In the genomic region with DNA sequence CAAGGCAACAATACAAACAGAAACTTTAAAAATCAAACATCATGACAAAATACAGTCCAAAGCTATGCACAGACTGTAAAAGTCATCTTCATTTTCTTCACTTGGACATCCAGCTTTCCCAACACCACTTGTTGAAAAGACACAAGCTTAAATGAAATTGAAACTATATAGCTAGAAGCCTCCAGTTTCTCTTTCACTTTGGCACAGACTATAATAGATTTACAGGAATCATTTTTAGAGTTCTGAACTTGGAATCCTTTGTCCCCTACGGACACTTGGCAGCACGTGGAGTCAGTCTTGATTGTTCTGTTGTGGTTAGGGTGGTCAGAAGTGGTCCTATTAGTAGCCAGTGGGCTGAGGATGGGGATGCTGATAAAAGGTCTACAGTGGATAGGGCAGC, we compare ENCODE assay signal across 26 mouse cellular contexts.
DNase-seq lines count a peak whose midpoint lies in the region; ATAC-seq and TF ChIP-seq lines count a peak whose summit lies in the region.
"Had no signal": no experiment of that assay in that cellular context is flagged by ENCODE, and none has a peak within 500 bp of the region (broad histone marks: within the 10 kb centered on the region; RNA-seq: fewer than 3 reads in every experiment).

No protein-coding gene starts in this region.

- no peaks in the 10 kb centered on the region for H3K79me2 ChIP-seq in liver, adult 2 months (ENCODE audit: control insufficient read depth, insufficient read depth, low read length)

- ATAC-seq in heart, embryonic 13.5 days (ENCODE audit: extremely low read depth, insufficient number of reproducible peaks, low FRiP score, low TSS enrichment) = no peak
- no peak for ATAC-seq in heart, embryonic 12.5 days (ENCODE audit: insufficient number of reproducible peaks, low FRiP score)
- no peak for ATAC-seq in liver, postnatal 0 days
- ATAC-seq: forebrain, postnatal 0 days had no signal

- H3K4me2 ChIP-seq in heart, embryonic 13.5 days = 0 out of 2 replicates have a peak overlapping the region, but pooled peaks have one; percentile 0
- H3K4me2 ChIP-seq in heart, embryonic 12.5 days = no peak overlapping the region
- no peak overlapping the region for H3K4me2 ChIP-seq in liver, postnatal 0 days (ENCODE audit: low read depth, low read length)
- H3K4me2 ChIP-seq: embryonic facial prominence, embryonic 15.5 days; hindbrain, embryonic 15.5 days; midbrain, embryonic 12.5 days; stomach, embryonic 15.5 days had no signal

- no peak for TF ChIP-seq EP300 in liver, postnatal 0 days (IDR thresholded peaks at IDR 0.05; ENCODE audit: low read depth)

- no peak overlapping the region for H3K9ac ChIP-seq in heart, embryonic 13.5 days
- H3K9ac ChIP-seq in heart, embryonic 12.5 days = no peak overlapping the region
- no peak overlapping the region for H3K9ac ChIP-seq in liver, adult 2 months (ENCODE audit: low read depth, low read length)
- H3K9ac ChIP-seq in liver, postnatal 0 days (replicated peaks) = no peak overlapping the region
- H3K9ac ChIP-seq: embryonic facial prominence, embryonic 15.5 days; forebrain, postnatal 0 days; hindbrain, embryonic 15.5 days; midbrain, embryonic 12.5 days; stomach, embryonic 15.5 days had no signal

- no peaks in the 10 kb centered on the region for H3K27me3 ChIP-seq in heart, embryonic 13.5 days (replicated peaks)
- H3K27me3 ChIP-seq in heart, embryonic 12.5 days (replicated peaks) = no peaks in the 10 kb centered on the region
- no peaks in the 10 kb centered on the region for H3K27me3 ChIP-seq in liver, adult 2 months (ENCODE audit: control insufficient read depth, insufficient read depth, low read length)
- no peaks in the 10 kb centered on the region for H3K27me3 ChIP-seq in liver, postnatal 0 days (ENCODE audit: insufficient read depth, low read length)
- H3K27me3 ChIP-seq: hindbrain, embryonic 15.5 days; midbrain, embryonic 12.5 days; stomach, embryonic 15.5 days had no signal

- no peak for TF ChIP-seq POLR2A in liver, adult 2 months (IDR thresholded peaks at IDR 0.05; ENCODE audit: extremely low read depth, insufficient read depth, low read length)

- TF ChIP-seq CTCF in liver, adult 2 months (IDR thresholded peaks at IDR 0.05; ENCODE audit: low read depth, low read length) = no peak
- no peak for TF ChIP-seq CTCF in liver, postnatal 0 days (IDR thresholded peaks at IDR 0.05; ENCODE audit: low read depth)

- H3K36me3 ChIP-seq in heart, embryonic 13.5 days = no peaks in the 10 kb centered on the region
- no peaks in the 10 kb centered on the region for H3K36me3 ChIP-seq in heart, embryonic 12.5 days
- H3K36me3 ChIP-seq in liver, adult 2 months (ENCODE audit: control insufficient read depth, insufficient read depth, low read length) = no peaks in the 10 kb centered on the region
- no peaks in the 10 kb centered on the region for H3K36me3 ChIP-seq in liver, postnatal 0 days (replicated peaks; ENCODE audit: insufficient read depth, low read length)
- H3K36me3 ChIP-seq: embryonic facial prominence, embryonic 15.5 days; hindbrain, embryonic 15.5 days; midbrain, embryonic 12.5 days; stomach, embryonic 15.5 days had no signal

- H3K27ac ChIP-seq in heart, embryonic 13.5 days (replicated peaks) = no peak overlapping the region
- no peak overlapping the region for H3K27ac ChIP-seq in heart, embryonic 12.5 days (ENCODE audit: poor library complexity, severe bottlenecking)
- no peak overlapping the region for H3K27ac ChIP-seq in liver, adult 2 months (replicated peaks; ENCODE audit: insufficient read depth, low read depth, low read length)
- no peak overlapping the region for H3K27ac ChIP-seq in liver, postnatal 0 days (ENCODE audit: low read depth)
- H3K27ac ChIP-seq: embryonic facial prominence, embryonic 15.5 days; hindbrain, embryonic 15.5 days; left cerebral cortex, adult 2 months; macrophage; midbrain, embryonic 12.5 days; stomach, embryonic 15.5 days had no signal

- WGBS in heart, embryonic 13.5 days = 46% methylated on average over 2 of the region's 2 CpGs
- 67% methylated on average over 2 of the region's 2 CpGs for WGBS in heart, embryonic 12.5 days
- 71% methylated on average over 2 of the region's 2 CpGs for WGBS in liver, adult 2 months
- 61% methylated on average over 2 of the region's 2 CpGs for WGBS in liver, postnatal 0 days (ENCODE audit: insufficient replicate concordance)

- H3K4me1 ChIP-seq in heart, embryonic 13.5 days = peaks cover 24% of the 10 kb centered on the region
- H3K4me1 ChIP-seq in heart, embryonic 12.5 days (replicated peaks) = peaks cover 12% of the 10 kb centered on the region
- H3K4me1 ChIP-seq in liver, adult 2 months (ENCODE audit: control insufficient read depth, insufficient read depth, low read length) = no peaks in the 10 kb centered on the region
- H3K4me1 ChIP-seq in liver, postnatal 0 days (ENCODE audit: insufficient read depth) = no peaks in the 10 kb centered on the region
- H3K4me1 ChIP-seq: embryonic facial prominence, embryonic 15.5 days; hindbrain, embryonic 15.5 days; midbrain, embryonic 12.5 days; stomach, embryonic 15.5 days had no signal

- H3K9me3 ChIP-seq in heart, embryonic 13.5 days = no peaks in the 10 kb centered on the region
- no peaks in the 10 kb centered on the region for H3K9me3 ChIP-seq in heart, embryonic 12.5 days (replicated peaks)
- no peaks in the 10 kb centered on the region for H3K9me3 ChIP-seq in liver, postnatal 0 days (ENCODE audit: low read length)
- H3K9me3 ChIP-seq: embryonic facial prominence, embryonic 15.5 days; hindbrain, embryonic 15.5 days; midbrain, embryonic 12.5 days; stomach, embryonic 15.5 days had no signal

- DNase-seq in liver, adult 2 months (ENCODE audit: extremely low read depth, low read depth, low spot score) = peak; percentile 5
- DNase-seq in liver, postnatal 0 days = no peak
- DNase-seq in Muller cell, postnatal 12 days (ENCODE audit: inconsistent ontology term) = peak; percentile 36
- DNase-seq in naive thymus-derived CD4-positive, alpha-beta T cell, adult 2 months (ENCODE audit: low read depth) = peak; percentile 1
- DNase-seq in spleen, adult 12 weeks (ENCODE audit: low spot score) = no peak
- DNase-seq: adrenal gland, postnatal 14 days; B cell, adult 2 months; cerebellum, postnatal 14 days; embryo, embryonic 11 days; forebrain, postnatal 0 days; gastrocnemius, postnatal 36 days; kidney, adult 18-20 months; kidney, postnatal 14 days; left cerebral cortex, postnatal 4 days; liver; lung, adult 18-20 months; thymus, adult 18-20 months; thymus, postnatal 4 days had no signal

- H3K4me3 ChIP-seq in heart, embryonic 13.5 days = no peak overlapping the region
- no peak overlapping the region for H3K4me3 ChIP-seq in heart, embryonic 12.5 days
- no peak overlapping the region for H3K4me3 ChIP-seq in liver, adult 2 months (ENCODE audit: insufficient read depth, low read depth, low read length)
- H3K4me3 ChIP-seq in liver, postnatal 0 days (ENCODE audit: low read depth, low read length) = no peak overlapping the region
- H3K4me3 ChIP-seq: embryonic facial prominence, embryonic 15.5 days; hindbrain, embryonic 15.5 days; left cerebral cortex, adult 2 months; midbrain, embryonic 12.5 days; stomach, embryonic 15.5 days had no signal

Comparison
In these comparisons a context has a peak if more than half of its experiments do, and no peak if none do; other contexts are left out.
1. DNase-seq: peak in liver, adult 2 months (single experiment), Muller cell, postnatal 12 days (single experiment) and naive thymus-derived CD4-positive, alpha-beta T cell, adult 2 months (single experiment); none in liver, postnatal 0 days (single experiment) and spleen, adult 12 weeks (single experiment).